Comparison of ENCODE assay signal across 25 mouse cellular contexts in genomic region chr9:117188406-117188805, GRCm38 (mm10).
DNase-seq lines count a peak whose midpoint lies in the region; ATAC-seq and TF ChIP-seq lines count a peak whose summit lies in the region.
"Had no signal": no experiment of that assay in that cellular context is flagged by ENCODE, and none has a peak within 500 bp of the region (broad histone marks: within the 10 kb centered on the region; RNA-seq: fewer than 3 reads in every experiment).

No protein-coding gene starts in this region.

- peaks cover 25% of the 10 kb centered on the region for H3K4me1 ChIP-seq in lung, embryonic 16.5 days (replicated peaks; ENCODE audit: control insufficient read depth, insufficient read depth, low read length)
- H3K4me1 ChIP-seq in lung, adult 2 months (ENCODE audit: control insufficient read depth, insufficient read depth, low read length): peaks cover 5% of the 10 kb centered on the region
- H3K4me1 ChIP-seq in embryonic facial prominence, embryonic 10.5 days: peaks cover 12% of the 10 kb centered on the region
- H3K4me1 ChIP-seq: hindbrain, embryonic 12.5 days had no signal

- no peak for ATAC-seq in lung, embryonic 16.5 days (ENCODE audit: low read depth)
- ATAC-seq: forebrain, postnatal 0 days; inflammation-experienced regulatory T-cells, adult 6 months; liver, postnatal 0 days; midbrain, embryonic 16.5 days had no signal

- H3K36me3 ChIP-seq in lung, embryonic 16.5 days (ENCODE audit: control insufficient read depth, insufficient read depth, low read length): peaks cover 5% of the 10 kb centered on the region; the same call in 1 of the 2 replicates
- peaks cover 7% of the 10 kb centered on the region; the same call in 1 of the 2 replicates for H3K36me3 ChIP-seq in embryonic facial prominence, embryonic 10.5 days (replicated peaks)
- H3K36me3 ChIP-seq: G1E; neural tube, embryonic 15.5 days had no signal

- peak overlapping the region; percentile 1 for H3K27ac ChIP-seq in lung, embryonic 16.5 days (ENCODE audit: low read length)
- H3K27ac ChIP-seq in embryonic facial prominence, embryonic 10.5 days (replicated peaks): no peak overlapping the region
- H3K27ac ChIP-seq: embryonic facial prominence, embryonic 12.5 days; heart, adult 2 months; heart, embryonic 13.5 days; hindbrain, embryonic 12.5 days; limb, embryonic 12.5 days; neural tube, embryonic 15.5 days had no signal

- no peak for TF ChIP-seq CTCF in lung, adult 2 months (IDR thresholded peaks at IDR 0.05; ENCODE audit: insufficient read depth, low read length)
- no peak for TF ChIP-seq CTCF in brain, embryonic 14.5 days (IDR thresholded peaks at IDR 0.05; ENCODE audit: borderline replicate concordance, extremely low read depth, insufficient read depth, insufficient read length)

- WGBS in lung, embryonic 16.5 days: 62% methylated on average over 3 of the region's 3 CpGs
- WGBS in lung, adult 2 months: 76% methylated on average over 3 of the region's 3 CpGs
- WGBS in embryonic facial prominence, embryonic 10.5 days: 77% methylated on average over 3 of the region's 3 CpGs

- no peak overlapping the region for H3K4me3 ChIP-seq in lung, embryonic 16.5 days (ENCODE audit: low read length)
- H3K4me3 ChIP-seq in lung, adult 2 months (replicated peaks; ENCODE audit: extremely low read depth, low read depth, low read length): no peak overlapping the region
- no peak overlapping the region for H3K4me3 ChIP-seq in embryonic facial prominence, embryonic 10.5 days
- H3K4me3 ChIP-seq: embryonic facial prominence, embryonic 12.5 days; heart, adult 2 months; heart, embryonic 13.5 days; hindbrain, embryonic 12.5 days; limb, embryonic 12.5 days; neural tube, embryonic 15.5 days had no signal

- no peak overlapping the region for H3K9ac ChIP-seq in lung, embryonic 16.5 days (ENCODE audit: low read length)
- H3K9ac ChIP-seq: embryonic facial prominence, embryonic 12.5 days; forebrain, postnatal 0 days; heart, embryonic 13.5 days; hindbrain, embryonic 12.5 days; limb, embryonic 12.5 days; liver, postnatal 0 days; neural tube, embryonic 15.5 days had no signal

- no peak for TF ChIP-seq POLR2A in lung, adult 2 months (IDR thresholded peaks at IDR 0.05; ENCODE audit: borderline replicate concordance, extremely low read depth, low read depth, low read length)
- no peak for TF ChIP-seq POLR2A in brain, embryonic 14.5 days (IDR thresholded peaks at IDR 0.05; ENCODE audit: borderline replicate concordance, extremely low read depth, insufficient read depth, insufficient read length, poor library complexity, severe bottlenecking)

- no peaks in the 10 kb centered on the region for H3K27me3 ChIP-seq in lung, embryonic 16.5 days (ENCODE audit: control insufficient read depth, insufficient read depth, low read depth, low read length)
- no peaks in the 10 kb centered on the region for H3K27me3 ChIP-seq in embryonic facial prominence, embryonic 10.5 days (replicated peaks; ENCODE audit: low read depth, poor library complexity, severe bottlenecking)
- H3K27me3 ChIP-seq: CH12.LX; embryonic facial prominence, embryonic 12.5 days; heart, embryonic 13.5 days; hindbrain, embryonic 12.5 days; limb, embryonic 12.5 days; neural tube, embryonic 15.5 days had no signal

- peak; percentile 55 for DNase-seq in heart, adult 11 months
- no peak for DNase-seq in heart, postnatal 14 days
- no peak for DNase-seq in lung, adult 2 months
- DNase-seq in brain, embryonic 14.5 days (ENCODE audit: low read depth): peak; percentile 31
- DNase-seq in retina, postnatal 7 days (ENCODE audit: low read depth, low spot score): peak; percentile 9
- no peak for DNase-seq in embryonic facial prominence, embryonic 10.5 days (ENCODE audit: low spot score)
- DNase-seq: adrenal gland, postnatal 14 days; cerebellum, adult 9-11 months; forebrain, postnatal 0 days; gastrocnemius, postnatal 25 days; heart, adult 2 months; kidney, adult 8-10 months; kidney, postnatal 14 days; liver, postnatal 0 days had no signal

- no peak overlapping the region for H3K4me2 ChIP-seq in lung, embryonic 16.5 days (ENCODE audit: low read depth, low read length)
- H3K4me2 ChIP-seq: embryonic facial prominence, embryonic 12.5 days; heart, embryonic 13.5 days; hindbrain, embryonic 12.5 days; limb, embryonic 12.5 days; liver, embryonic 11.5 days; neural tube, embryonic 15.5 days had no signal

- H3K9me3 ChIP-seq in lung, embryonic 16.5 days (ENCODE audit: control insufficient read depth, low read length): no peaks in the 10 kb centered on the region
- H3K9me3 ChIP-seq in embryonic facial prominence, embryonic 10.5 days: no peaks in the 10 kb centered on the region
- H3K9me3 ChIP-seq: heart, embryonic 13.5 days; hindbrain, embryonic 12.5 days; limb, embryonic 12.5 days; neural tube, embryonic 15.5 days had no signal

- intact Hi-C loops in heart, postnatal 14 days (cut with DNase I): no loop called here

Comparison
In these comparisons a context has a peak if more than half of its experiments do, and no peak if none do; other contexts are left out.
1. DNase-seq: peak in heart, adult 11 months (single experiment), brain, embryonic 14.5 days (single experiment) and retina, postnatal 7 days (single experiment); none in heart, postnatal 14 days (0 of 2), lung, adult 2 months (single experiment) and embryonic facial prominence, embryonic 10.5 days (single experiment).